Mouse (Mus musculus) limb, embryonic 15.5 days (tissue): ENCODE measurements around the gene Mrpl24. TPM values are rescaled to one million over a fixed set of nuclear protein-coding genes. Genes with fewer than 3 reads are reported as not detected.
A peak's percentile ranks its signal among the peaks of the same experiment; 100 is the strongest.

Source experiments
- ATAC-seq: fragments of 200-750 bp; cut with Nextera tagmentation; 2 replicates; pipeline ENCODE4 v1.8.0; 2017; ENCODE audit warnings: low read depth, moderate TSS enrichment; ENCODE audit not compliant: insufficient number of reproducible peaks, low FRiP score, low TSS enrichment
- H3K27ac ChIP-seq: fragments of 300-500 bp; sonication (generic); 2 replicates; pipeline ENCODE4 v1.5.1; 2015; ENCODE audit warnings: moderate library complexity, mild to moderate bottlenecking, inconsistent platforms
- H3K27me3 ChIP-seq: fragments of 300-500 bp; sonication (generic); 2 replicates; pipeline ENCODE4 v1.6.1; 2015; ENCODE audit warnings: inconsistent platforms
- H3K36me3 ChIP-seq: fragments of 300-500 bp; sonication (generic); 2 replicates; pipeline ENCODE4 v1.6.1; 2015; ENCODE audit warnings: inconsistent platforms
- H3K4me1 ChIP-seq: fragments of 300-500 bp; sonication (generic); 2 replicates; pipeline ENCODE4 v1.6.1; 2015; ENCODE audit warnings: inconsistent platforms
- H3K4me2 ChIP-seq: fragments of 300-500 bp; sonication (generic); 2 replicates; pipeline ENCODE4 v1.6.1; 2015; ENCODE audit warnings: mild to moderate bottlenecking, inconsistent platforms
- H3K4me3 ChIP-seq: fragments of 300-500 bp; sonication (generic); 2 replicates; pipeline ENCODE4 v1.5.1; 2015; ENCODE audit warnings: mild to moderate bottlenecking, inconsistent platforms
- H3K9ac ChIP-seq: fragments of 300-500 bp; sonication (generic); 2 replicates; pipeline ENCODE4 v1.6.1; 2015; ENCODE audit warnings: inconsistent platforms
- H3K9me3 ChIP-seq: fragments of 300-500 bp; sonication (generic); 2 replicates; pipeline ENCODE4 v1.6.1; 2016; ENCODE audit warnings: inconsistent platforms
- WGBS: fragments of 180-500 bp; shearing (Covaris S2); methylation state at CpG from one replicate; pipeline ENCODE4 v1.1.7; 2015; 5-methylcytosine and 5-hydroxymethylcytosine counted together
- polyA plus RNA-seq: library from polyadenylated mRNA; unstranded; fragments of >200 nt; fragmentation: Nextera tagmentation; extraction: Ambion mirVana; gene quantifications from 2 replicates; pipeline ENCODE4 v1.2.1, GENCODE M21; 2015

Gene Mrpl24
- polyA plus RNA-seq, 1 experiment from 2014 or later: 64.3 TPM

GRCm38 (mm10) chr3:87949266-87949954 is 30.1 kb downstream of the Mrpl24 start:
- WGBS: 2% methylated on average over 16 of the region's 16 CpGs
- peaks cover 11% of the 10 kb centered on the region for H3K36me3 ChIP-seq
- ATAC-seq: no peak

GRCm38 (mm10) chr3:87949955-87950515 is 30.7 kb downstream of the Mrpl24 start:
- Histone ChIP-seq H3K27ac (peak overlapping the region; percentile 90), H3K36me3 (peaks cover 16% of the 10 kb centered on the region), H3K4me3 (peak overlapping the region; percentile 51), H3K4me1 (peaks cover 72% of the 10 kb centered on the region), H3K27me3 (no peaks in the 10 kb centered on the region), H3K4me2 (peak overlapping the region; percentile 68), H3K9ac (peak overlapping the region; percentile 33), H3K9me3 (no peaks in the 10 kb centered on the region)
- ATAC-seq: no peak
- 5% methylated on average over 13 of the region's 13 CpGs for WGBS

More at GRCm38 (mm10) chr3:87949266-87949954, 30.1 kb downstream of the Mrpl24 start:
- no peaks in the 10 kb centered on the region for H3K9me3 ChIP-seq
- H3K9ac ChIP-seq: peak overlapping the region; percentile 51
- peak overlapping the region; percentile 51 for H3K4me3 ChIP-seq
- peak overlapping the region; percentile 90 for H3K27ac ChIP-seq
- H3K27me3 ChIP-seq: no peaks in the 10 kb centered on the region
- H3K4me2 ChIP-seq: peak overlapping the region; percentile 68
- peaks cover 78% of the 10 kb centered on the region for H3K4me1 ChIP-seq

- H3K36me3 ChIP-seq: peaks cover 16% of the 10 kb centered on the region
- no peaks in the 10 kb centered on the region for H3K27me3 ChIP-seq
- peak overlapping the region; percentile 68 for H3K4me2 ChIP-seq
- WGBS: 23% methylated on average over 12 of the region's 12 CpGs
- peaks cover 57% of the 10 kb centered on the region for H3K4me1 ChIP-seq
- no peaks in the 10 kb centered on the region for H3K9me3 ChIP-seq
- H3K4me3 ChIP-seq: peak overlapping the region; percentile 51
- ATAC-seq: no peak
- H3K27ac ChIP-seq: peak overlapping the region; percentile 82
- H3K9ac ChIP-seq: 0 out of 2 replicates have a peak overlapping the region, but pooled peaks have one; percentile 26
Observed at GRCm38 (mm10) chr3:87951946-87952345, 32.6 kb downstream of the Mrpl24 start.

GRCm38 (mm10) chr3:87952440-87952839 is 33.1 kb downstream of the Mrpl24 start:
- Histone ChIP-seq H3K27me3 (no peaks in the 10 kb centered on the region), H3K9ac (0 out of 2 replicates have a peak overlapping the region, but pooled peaks have one; percentile 26), H3K27ac (peak overlapping the region; percentile 82), H3K36me3 (peaks cover 16% of the 10 kb centered on the region), H3K4me3 (peak overlapping the region; percentile 51), H3K4me2 (peak overlapping the region; percentile 68), H3K9me3 (no peaks in the 10 kb centered on the region), H3K4me1 (peaks cover 55% of the 10 kb centered on the region)
- peak; percentile 49; the same call in 1 of the 2 replicates for ATAC-seq
- WGBS: 8% methylated on average over 5 of the region's 5 CpGs

- Histone ChIP-seq H3K27me3 (no peaks in the 10 kb centered on the region), H3K4me2 (no peak overlapping the region), H3K4me1 (peaks cover 36% of the 10 kb centered on the region), H3K4me3 (no peak overlapping the region), H3K9me3 (no peaks in the 10 kb centered on the region), H3K27ac (peak overlapping the region; percentile 97; the same call in 1 of the 2 replicates), H3K36me3 (peaks cover 16% of the 10 kb centered on the region), H3K9ac (no peak overlapping the region)
- 16% methylated on average over 1 of the region's 1 CpGs for WGBS
- no peak for ATAC-seq
Observed at GRCm38 (mm10) chr3:87958056-87958455, 38.8 kb downstream of the Mrpl24 start.

GRCm38 (mm10) chr3:87958476-87958875 is 39.2 kb downstream of the Mrpl24 start:
- no peaks in the 10 kb centered on the region for H3K9me3 ChIP-seq
- ATAC-seq: no peak
- no peaks in the 10 kb centered on the region for H3K27me3 ChIP-seq
- H3K36me3 ChIP-seq: peaks cover 14% of the 10 kb centered on the region
- H3K4me2 ChIP-seq: no peak overlapping the region
- H3K4me1 ChIP-seq: peaks cover 36% of the 10 kb centered on the region
- H3K9ac ChIP-seq: no peak overlapping the region
- H3K4me3 ChIP-seq: no peak overlapping the region
- H3K27ac ChIP-seq: peak overlapping the region; percentile 97
- 16% methylated on average over 4 of the region's 4 CpGs for WGBS

GRCm38 (mm10) chr3:87958967-87959366 is 39.7 kb downstream of the Mrpl24 start:
- Histone ChIP-seq H3K9me3 (no peaks in the 10 kb centered on the region), H3K4me3 (no peak overlapping the region), H3K36me3 (0 out of 2 replicates have a peak, but pooled peaks cover 9% of the 10 kb centered on the region), H3K27me3 (no peaks in the 10 kb centered on the region), H3K27ac (peak overlapping the region; percentile 97), H3K4me1 (peaks cover 36% of the 10 kb centered on the region), H3K4me2 (no peak overlapping the region), H3K9ac (no peak overlapping the region)
- ATAC-seq: no peak
- WGBS: 66% methylated on average over 1 of the region's 1 CpGs

- H3K4me2 ChIP-seq: no peak overlapping the region
- H3K27ac ChIP-seq: peak overlapping the region; percentile 97
- 0 out of 2 replicates have a peak, but pooled peaks cover 5% of the 10 kb centered on the region for H3K36me3 ChIP-seq
- WGBS: 62% methylated on average over 7 of the region's 7 CpGs
- no peaks in the 10 kb centered on the region for H3K27me3 ChIP-seq
- no peaks in the 10 kb centered on the region for H3K9me3 ChIP-seq
- no peak overlapping the region for H3K4me3 ChIP-seq
- no peak for ATAC-seq
- H3K4me1 ChIP-seq: peaks cover 36% of the 10 kb centered on the region
- H3K9ac ChIP-seq: no peak overlapping the region
Observed at GRCm38 (mm10) chr3:87959371-87959770, 40.1 kb downstream of the Mrpl24 start.

- H3K4me1 ChIP-seq: peaks cover 36% of the 10 kb centered on the region
Observed at GRCm38 (mm10) chr3:87960191-87960585, 40.9 kb downstream of the Mrpl24 start.

GRCm38 (mm10) chr3:87960586-87961191 is 41.4 kb downstream of the Mrpl24 start:
- under 1% methylated on average over 27 of the region's 27 CpGs for WGBS
- Histone ChIP-seq H3K36me3 (no peaks in the 10 kb centered on the region), H3K4me1 (peaks cover 36% of the 10 kb centered on the region), H3K27me3 (no peaks in the 10 kb centered on the region), H3K27ac (peak overlapping the region; percentile 97), H3K9ac (peak overlapping the region; percentile 39), H3K4me2 (peak overlapping the region; percentile 78), H3K9me3 (no peaks in the 10 kb centered on the region), H3K4me3 (peak overlapping the region; percentile 44)
- peak; percentile 96 for ATAC-seq

More at GRCm38 (mm10) chr3:87960191-87960585, 40.9 kb downstream of the Mrpl24 start:
- H3K4me3 ChIP-seq: peak overlapping the region; percentile 44
- H3K36me3 ChIP-seq: no peaks in the 10 kb centered on the region
- H3K4me2 ChIP-seq: peak overlapping the region; percentile 78
- peak overlapping the region; percentile 39 for H3K9ac ChIP-seq
- no peak for ATAC-seq
- H3K27ac ChIP-seq: peak overlapping the region; percentile 97
- H3K9me3 ChIP-seq: no peaks in the 10 kb centered on the region
- H3K27me3 ChIP-seq: no peaks in the 10 kb centered on the region
- WGBS: 8% methylated on average over 10 of the region's 10 CpGs

GRCm38 (mm10) chr3:87970184-87970938 is 51.1 kb downstream of the Mrpl24 start:
- H3K4me2 ChIP-seq: peak overlapping the region; percentile 94
- no peaks in the 10 kb centered on the region for H3K36me3 ChIP-seq
- peak overlapping the region; percentile 67; the same call in 1 of the 2 replicates for H3K27ac ChIP-seq
- H3K4me1 ChIP-seq: peaks cover 43% of the 10 kb centered on the region
- H3K9ac ChIP-seq: no peak overlapping the region
- H3K27me3 ChIP-seq: peaks cover 36% of the 10 kb centered on the region
- no peak for ATAC-seq
- under 1% methylated on average over 21 of the region's 21 CpGs for WGBS
- H3K4me3 ChIP-seq: peak overlapping the region; percentile 52
- no peaks in the 10 kb centered on the region for H3K9me3 ChIP-seq
